Mouse (Mus musculus): Measurements from ENCODE around the gene Dand5.

Dand5 gene

DNA sequence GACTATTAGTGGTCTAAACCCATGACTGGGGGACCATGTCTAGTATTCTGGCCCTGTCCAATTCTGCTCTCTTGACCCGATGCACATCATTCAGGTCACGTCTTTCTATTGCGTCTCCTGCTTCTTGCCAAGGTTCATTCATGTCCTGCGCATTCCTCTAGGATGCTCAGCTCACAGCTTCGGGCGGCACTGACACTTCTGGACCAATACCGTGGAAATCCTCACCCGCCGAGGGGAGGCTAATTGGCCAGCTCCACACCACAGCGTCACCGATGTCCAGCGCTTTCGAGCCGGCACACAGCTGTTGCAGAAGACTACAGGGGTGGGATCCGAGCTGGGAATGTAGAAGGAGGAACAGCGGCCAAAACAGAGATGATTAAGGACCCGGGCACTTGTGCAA, 6.5 kb downstream of the Dand5 start:
- no peak for DNase-seq (ENCODE audit: low read depth, low spot score)
- Histone ChIP-seq H3K27me3 (ENCODE audit: control insufficient read depth, insufficient read depth, low read length, poor library complexity, severe bottlenecking) (no peaks in the 10 kb centered on the region), H3K36me3 (ENCODE audit: control insufficient read depth, insufficient read depth, low read length, poor library complexity, severe bottlenecking) (no peaks in the 10 kb centered on the region)

DNA sequence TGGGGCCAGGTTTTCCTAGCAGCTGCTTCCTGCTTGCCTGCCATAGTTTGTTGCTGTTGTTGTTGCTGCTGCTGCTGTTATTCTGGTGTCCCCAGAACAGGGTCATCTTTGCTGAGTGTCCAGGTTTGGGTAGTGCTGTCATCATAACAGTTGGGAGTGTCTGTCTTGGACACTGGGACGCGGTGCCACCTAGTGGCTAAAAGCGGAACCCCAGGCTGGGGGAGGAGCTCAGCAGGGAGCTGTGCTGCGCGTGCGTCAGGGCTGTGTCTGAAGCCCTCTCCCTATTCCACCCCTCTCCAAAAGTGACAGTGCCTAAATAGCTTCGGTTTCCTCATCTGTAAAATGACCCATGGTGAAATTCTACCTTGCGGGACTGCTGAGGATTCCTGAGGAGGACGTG, 7.1 kb downstream of the Dand5 start:
- no peaks in the 10 kb centered on the region for H3K27me3 ChIP-seq (ENCODE audit: control insufficient read depth, insufficient read depth, low read length, poor library complexity, severe bottlenecking)
- DNase-seq (ENCODE audit: low read depth, low spot score) = peak; percentile 92
- H3K36me3 ChIP-seq (ENCODE audit: control insufficient read depth, insufficient read depth, low read length, poor library complexity, severe bottlenecking) = no peaks in the 10 kb centered on the region

- no peak for DNase-seq (ENCODE audit: low read depth, low spot score)
- Histone ChIP-seq H3K27me3 (ENCODE audit: control insufficient read depth, insufficient read depth, low read length, poor library complexity, severe bottlenecking) (no peaks in the 10 kb centered on the region), H3K36me3 (ENCODE audit: control insufficient read depth, insufficient read depth, low read length, poor library complexity, severe bottlenecking) (no peaks in the 10 kb centered on the region)
Observed at GRCm38 (mm10) chr8:84814555-84815441, 7.8 kb downstream of the Dand5 start.

DNA sequence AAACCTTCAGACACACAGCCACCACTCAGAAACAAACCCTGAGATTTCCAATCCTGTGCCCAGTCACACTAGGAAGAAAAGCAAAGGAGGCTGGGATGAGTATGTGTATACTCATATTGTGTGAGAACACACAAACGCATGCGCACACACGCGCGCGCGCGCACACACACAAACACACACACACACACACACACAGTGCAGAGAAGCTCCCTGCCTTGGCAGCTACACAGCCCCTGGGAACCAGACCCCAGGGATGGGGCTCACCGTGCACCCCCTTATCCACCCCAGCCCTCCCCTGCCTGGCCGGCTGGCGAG, 8.4 kb downstream of the Dand5 start:
- H3K36me3 ChIP-seq (ENCODE audit: control insufficient read depth, insufficient read depth, low read length, poor library complexity, severe bottlenecking) = no peaks in the 10 kb centered on the region
- DNase-seq (ENCODE audit: low read depth, low spot score) = no peak
- H3K27me3 ChIP-seq (ENCODE audit: control insufficient read depth, insufficient read depth, low read length, poor library complexity, severe bottlenecking) = no peaks in the 10 kb centered on the region

DNA sequence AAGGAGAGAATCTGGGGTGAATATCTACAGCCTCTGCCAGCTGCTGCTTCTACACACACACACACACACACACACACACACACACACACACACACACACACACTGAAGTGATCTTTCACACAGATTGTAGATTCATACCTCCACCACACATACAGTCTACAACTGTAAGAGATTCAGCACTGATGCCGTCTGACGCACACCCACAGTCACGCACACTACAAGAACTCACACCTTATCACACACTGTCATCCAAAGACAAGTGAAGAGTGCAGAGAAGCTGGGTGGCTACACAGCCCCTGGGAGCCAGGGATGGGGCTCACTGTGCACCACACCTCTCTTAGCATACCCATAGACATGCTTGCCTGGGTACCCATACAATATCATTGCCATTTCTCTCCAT, 8.8 kb downstream of the Dand5 start:
- no peak for DNase-seq (ENCODE audit: low read depth, low spot score)
- Histone ChIP-seq H3K36me3 (ENCODE audit: control insufficient read depth, insufficient read depth, low read length, poor library complexity, severe bottlenecking) (no peaks in the 10 kb centered on the region), H3K27me3 (ENCODE audit: control insufficient read depth, insufficient read depth, low read length, poor library complexity, severe bottlenecking) (no peaks in the 10 kb centered on the region)

DNA sequence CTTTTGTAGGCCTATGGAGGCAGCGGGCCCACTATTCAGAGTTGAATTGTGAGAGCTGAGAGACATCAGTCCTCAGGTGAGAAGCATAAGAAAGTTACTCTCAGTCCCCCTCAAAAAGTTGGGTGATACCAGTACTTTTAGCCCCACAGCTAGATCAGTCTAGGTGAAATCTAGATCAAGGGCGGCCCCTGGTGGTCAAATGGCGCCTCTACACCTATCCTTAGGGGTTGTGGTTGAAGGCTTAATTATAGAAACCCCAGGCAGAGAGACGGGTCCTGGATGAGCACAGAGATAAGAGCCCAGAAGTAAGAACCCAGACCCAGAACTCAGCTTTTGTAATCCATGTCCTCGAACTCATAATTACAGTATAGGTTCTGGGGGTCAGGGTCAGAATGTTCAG, 9.6 kb downstream of the Dand5 start:
- DNase-seq (ENCODE audit: low read depth, low spot score) = peak; percentile 88
- Histone ChIP-seq H3K27me3 (ENCODE audit: control insufficient read depth, insufficient read depth, low read length, poor library complexity, severe bottlenecking) (no peaks in the 10 kb centered on the region), H3K36me3 (ENCODE audit: control insufficient read depth, insufficient read depth, low read length, poor library complexity, severe bottlenecking) (no peaks in the 10 kb centered on the region)

GRCm38 (mm10) chr8:84811303-84811702, 11.3 kb downstream of the Dand5 start:
- no peak for DNase-seq (ENCODE audit: low read depth, low spot score)
- Histone ChIP-seq H3K27me3 (ENCODE audit: control insufficient read depth, insufficient read depth, low read length, poor library complexity, severe bottlenecking) (no peaks in the 10 kb centered on the region), H3K36me3 (ENCODE audit: control insufficient read depth, insufficient read depth, low read length, poor library complexity, severe bottlenecking) (no peaks in the 10 kb centered on the region)

DNA sequence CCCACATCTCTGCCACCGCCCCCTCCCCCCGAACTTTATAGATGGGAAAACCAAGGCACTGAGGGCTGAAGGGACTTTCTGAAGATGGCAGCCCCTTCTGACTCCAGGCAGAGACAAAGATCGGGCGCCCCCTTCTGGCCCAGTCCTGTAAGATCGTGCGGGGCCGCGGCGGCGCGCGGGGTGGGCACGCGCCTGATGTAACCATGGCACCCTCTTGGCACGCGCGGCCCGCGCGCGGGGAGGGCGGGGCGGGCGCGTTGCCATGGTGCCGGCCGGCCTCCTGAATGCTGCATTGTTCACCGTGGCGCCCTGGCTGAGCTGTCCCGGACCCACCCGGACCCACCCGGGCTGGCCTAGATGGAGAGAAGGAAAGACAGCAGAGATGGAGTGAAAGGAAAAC, 11.7 kb downstream of the Dand5 start:
- peak; percentile 86 for DNase-seq (ENCODE audit: low read depth, low spot score)
- Histone ChIP-seq H3K27me3 (ENCODE audit: control insufficient read depth, insufficient read depth, low read length, poor library complexity, severe bottlenecking) (no peaks in the 10 kb centered on the region), H3K36me3 (ENCODE audit: control insufficient read depth, insufficient read depth, low read length, poor library complexity, severe bottlenecking) (no peaks in the 10 kb centered on the region)

GRCm38 (mm10) chr8:84809941-84810280, 12.7 kb downstream of the Dand5 start:
- H3K27me3 ChIP-seq (ENCODE audit: control insufficient read depth, insufficient read depth, low read length, poor library complexity, severe bottlenecking) = no peaks in the 10 kb centered on the region
- DNase-seq (ENCODE audit: low read depth, low spot score) = no peak

GRCm38 (mm10) chr8:84809109-84809940, 13.3 kb downstream of the Dand5 start:
- Histone ChIP-seq H3K36me3 (ENCODE audit: control insufficient read depth, insufficient read depth, low read length, poor library complexity, severe bottlenecking) (no peaks in the 10 kb centered on the region), H3K27me3 (ENCODE audit: control insufficient read depth, insufficient read depth, low read length, poor library complexity, severe bottlenecking) (no peaks in the 10 kb centered on the region)
- no peak for DNase-seq (ENCODE audit: low read depth, low spot score)

More at GRCm38 (mm10) chr8:84809941-84810280, 12.7 kb downstream of the Dand5 start:
- H3K36me3 ChIP-seq (ENCODE audit: control insufficient read depth, insufficient read depth, low read length, poor library complexity, severe bottlenecking) = no peaks in the 10 kb centered on the region

DNA sequence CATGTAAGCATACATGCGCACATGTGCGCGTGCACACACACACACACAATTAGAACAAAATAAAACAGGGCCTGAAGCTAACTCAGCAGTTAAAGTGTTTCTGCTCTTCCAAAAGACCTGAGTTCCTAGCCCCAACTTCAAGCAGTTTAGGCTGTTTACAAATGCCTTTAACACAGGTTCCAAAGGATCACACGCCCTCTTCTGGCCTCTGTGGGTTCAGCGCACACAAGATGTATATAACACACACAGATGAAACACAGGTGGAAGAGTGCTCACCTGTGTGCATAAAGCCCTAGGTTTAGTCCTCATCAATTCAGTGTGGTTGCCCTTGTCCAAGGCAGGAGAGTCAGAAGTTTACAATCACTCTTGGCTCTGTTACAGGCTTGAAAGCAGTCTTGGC, 16.6 kb downstream of the Dand5 start:
- DNase-seq (ENCODE audit: low read depth, low spot score) = no peak
- H3K27me3 ChIP-seq (ENCODE audit: control insufficient read depth, insufficient read depth, low read length, poor library complexity, severe bottlenecking) = no peaks in the 10 kb centered on the region
- no peaks in the 10 kb centered on the region for H3K36me3 ChIP-seq (ENCODE audit: control insufficient read depth, insufficient read depth, low read length, poor library complexity, severe bottlenecking)

DNA sequence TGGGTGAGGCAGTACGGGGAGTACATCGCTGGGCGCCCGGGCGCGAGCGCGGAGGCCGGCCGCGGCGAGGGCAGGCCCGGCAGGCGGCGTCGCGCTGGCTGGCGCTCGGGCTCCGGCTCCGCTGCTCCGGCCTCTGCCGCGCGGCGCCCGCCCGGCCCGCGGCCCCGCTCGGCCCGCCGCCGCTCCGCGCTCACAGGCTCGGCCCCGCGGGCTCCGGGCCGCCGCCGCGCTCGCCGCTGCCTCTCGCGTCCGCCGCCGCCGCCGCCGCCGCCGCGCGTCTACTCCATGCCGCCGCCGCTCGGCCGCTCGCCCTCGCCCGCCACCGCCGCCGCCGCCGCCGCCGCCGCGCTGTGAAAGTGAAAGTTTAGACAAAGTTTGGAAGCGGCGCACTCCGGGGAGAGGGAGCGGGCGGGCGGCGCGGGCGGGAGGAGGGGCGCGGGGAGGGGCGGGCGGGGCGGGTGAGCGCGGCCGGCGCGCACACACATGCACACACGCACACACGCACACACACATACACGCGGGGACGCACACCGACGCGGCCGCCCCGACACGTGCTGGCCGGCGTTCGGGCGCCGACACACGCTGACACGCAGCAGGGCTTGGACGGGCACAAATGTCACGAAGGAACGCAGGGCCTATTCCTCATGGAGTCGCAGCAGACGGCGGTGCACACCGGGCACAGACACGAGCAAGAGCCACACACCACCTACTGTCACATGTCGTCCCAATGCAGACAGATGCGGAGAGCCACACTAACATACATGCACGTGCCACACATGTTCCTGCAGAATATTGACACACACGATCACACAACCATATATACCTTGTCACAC, 22.4 kb downstream of the Dand5 start, which contains the start of gene Nfix:
Nfix (minus strand) TSS at position 346 of the 833 bp plus-strand sequence.
- Histone ChIP-seq H3K27me3 (ENCODE audit: control insufficient read depth, insufficient read depth, low read length, poor library complexity, severe bottlenecking) (no peaks in the 10 kb centered on the region), H3K36me3 (ENCODE audit: control insufficient read depth, insufficient read depth, low read length, poor library complexity, severe bottlenecking) (no peaks in the 10 kb centered on the region)
- peak; percentile 59 for DNase-seq (ENCODE audit: low read depth, low spot score)

DNA sequence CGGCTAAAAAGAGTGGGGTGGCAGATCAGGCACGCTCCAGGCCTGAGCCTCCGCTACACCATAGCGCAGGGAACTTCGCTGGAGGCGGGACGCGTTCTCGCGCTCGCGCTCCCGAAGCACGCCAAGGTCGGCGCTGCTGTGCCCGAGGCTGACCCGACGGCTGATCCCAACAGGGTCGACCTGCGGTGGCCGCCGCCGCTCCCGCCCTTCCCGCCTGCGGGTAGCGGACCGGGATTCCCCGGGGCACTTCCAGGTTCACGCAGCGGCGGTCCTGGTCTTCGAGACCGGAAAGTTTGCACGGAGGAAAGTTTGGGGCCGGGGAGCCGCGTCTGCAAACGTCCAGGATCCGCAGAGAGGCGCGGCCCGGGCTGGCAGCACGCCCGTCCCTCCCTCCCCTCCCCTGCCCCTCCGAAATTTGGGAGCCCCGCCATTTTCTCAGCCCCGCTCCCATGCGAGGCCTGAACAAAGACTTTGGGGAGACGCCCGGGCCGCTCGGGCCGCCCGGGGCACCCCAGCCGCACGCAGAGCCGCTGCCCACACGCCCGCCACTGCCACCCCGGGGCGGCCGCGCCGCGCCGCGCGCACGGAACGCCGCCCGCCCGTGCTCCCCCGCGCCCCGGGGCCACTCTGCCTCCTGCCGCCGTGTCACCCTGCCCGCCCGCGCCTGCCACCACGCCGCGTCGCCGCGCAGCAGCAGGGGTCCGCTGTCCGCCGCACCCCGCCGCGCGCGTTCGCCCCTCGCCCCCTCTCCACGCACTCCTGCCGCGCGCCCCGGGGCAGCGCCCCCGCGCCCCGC, 23.3 kb downstream of the Dand5 start:
- Histone ChIP-seq H3K27me3 (ENCODE audit: control insufficient read depth, insufficient read depth, low read length, poor library complexity, severe bottlenecking) (no peaks in the 10 kb centered on the region), H3K36me3 (ENCODE audit: control insufficient read depth, insufficient read depth, low read length, poor library complexity, severe bottlenecking) (no peaks in the 10 kb centered on the region)
- peak; percentile 31 for DNase-seq (ENCODE audit: low read depth, low spot score)

Measured in splenic B cell, adult 2 months (primary cell).